Mouse (Mus musculus) midbrain, embryonic 11.5 days (tissue): ENCODE measurements at regions not wholly inside any gene's neighbourhood (a gene's known extent, or its start where the extent isn't known, plus 50 kb on each side); places are given as distances from the start of the nearest gene placed in this dataset.

ENCODE experiments used
- ATAC-seq: fragments of 200-750 bp; cut with Nextera tagmentation; 2 replicates; pipeline ENCODE4 v1.8.0; 2017; ENCODE audit warnings: moderate TSS enrichment, moderate library complexity; ENCODE audit not compliant: low FRiP score
- DNase-seq: peaks from one replicate; pipeline ENCODE4 v3.0.0; 2015; ENCODE audit warnings: low spot score; ENCODE audit errors: missing footprints
- H3K27ac ChIP-seq: fragments of 300-500 bp; sonication (generic); 2 replicates; pipeline ENCODE4 v1.5.1; 2014; ENCODE audit warnings: low read depth, low read length
- H3K27me3 ChIP-seq: fragments of 300-500 bp; sonication (generic); 2 replicates; pipeline ENCODE4 v1.6.1; 2014; ENCODE audit warnings: mild to moderate bottlenecking, low read length, moderate library complexity, mixed read lengths; ENCODE audit not compliant: control insufficient read depth, insufficient read depth
- H3K36me3 ChIP-seq: fragments of 300-500 bp; sonication (generic); 2 replicates; pipeline ENCODE4 v1.6.1; 2014; ENCODE audit warnings: mild to moderate bottlenecking, low read length, moderate library complexity, mixed read lengths; ENCODE audit not compliant: control insufficient read depth, insufficient read depth
- H3K4me1 ChIP-seq: fragments of 300-500 bp; sonication (generic); 2 replicates; pipeline ENCODE4 v1.6.1; 2014; ENCODE audit warnings: low read length; ENCODE audit not compliant: control insufficient read depth, insufficient read depth
- H3K4me2 ChIP-seq: fragments of 300-500 bp; sonication (generic); 2 replicates; pipeline ENCODE4 v1.6.1; 2014; ENCODE audit warnings: mild to moderate bottlenecking, moderate library complexity
- H3K4me3 ChIP-seq: fragments of 300-500 bp; sonication (generic); 2 replicates; pipeline ENCODE4 v1.5.1; 2014; ENCODE audit warnings: low read depth, low read length
- H3K9ac ChIP-seq: fragments of 300-500 bp; sonication (generic); 2 replicates; pipeline ENCODE4 v1.6.1; 2014; ENCODE audit warnings: low read length
- H3K9me3 ChIP-seq: fragments of 300-500 bp; sonication (generic); 2 replicates; pipeline ENCODE4 v1.6.1; 2016; ENCODE audit warnings: low read length; ENCODE audit not compliant: control insufficient read depth
- WGBS: fragments of 180-500 bp; shearing (Covaris S2); extraction: QIAGEN DNeasy Blood & Tissue Kit; methylation state at CpG from one replicate; pipeline ENCODE4 v1.1.7; 2014; 5-methylcytosine and 5-hydroxymethylcytosine counted together

DNA sequence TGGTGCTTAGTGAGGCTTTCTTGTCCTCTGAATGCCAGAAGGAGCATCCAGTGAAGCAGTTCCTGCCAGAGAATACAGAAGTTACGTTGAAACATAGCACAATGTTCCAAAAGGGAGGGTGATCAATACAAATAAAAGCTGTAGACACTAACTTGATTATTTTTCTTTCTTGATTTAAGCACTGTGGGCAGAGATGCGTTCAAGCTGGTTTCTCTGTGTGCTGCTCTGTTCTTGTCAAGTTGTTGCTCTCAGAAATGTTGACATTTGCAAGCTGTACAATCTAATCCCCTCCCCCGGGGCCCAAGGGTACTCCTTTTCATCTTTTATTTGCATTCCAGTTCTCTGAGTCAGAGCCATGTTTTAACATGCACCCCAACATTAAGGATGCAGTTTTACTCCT is 177.7 kb downstream of the Npr3 start:
- Histone ChIP-seq H3K4me3 (no peak overlapping the region), H3K9me3 (no peaks in the 10 kb centered on the region), H3K27ac (no peak overlapping the region), H3K36me3 (no peaks in the 10 kb centered on the region), H3K9ac (no peak overlapping the region), H3K4me2 (no peak overlapping the region), H3K27me3 (no peaks in the 10 kb centered on the region), H3K4me1 (no peaks in the 10 kb centered on the region)
- no peak for DNase-seq
- 53% methylated on average over 3 of the region's 3 CpGs for WGBS
- ATAC-seq: no peak

DNA sequence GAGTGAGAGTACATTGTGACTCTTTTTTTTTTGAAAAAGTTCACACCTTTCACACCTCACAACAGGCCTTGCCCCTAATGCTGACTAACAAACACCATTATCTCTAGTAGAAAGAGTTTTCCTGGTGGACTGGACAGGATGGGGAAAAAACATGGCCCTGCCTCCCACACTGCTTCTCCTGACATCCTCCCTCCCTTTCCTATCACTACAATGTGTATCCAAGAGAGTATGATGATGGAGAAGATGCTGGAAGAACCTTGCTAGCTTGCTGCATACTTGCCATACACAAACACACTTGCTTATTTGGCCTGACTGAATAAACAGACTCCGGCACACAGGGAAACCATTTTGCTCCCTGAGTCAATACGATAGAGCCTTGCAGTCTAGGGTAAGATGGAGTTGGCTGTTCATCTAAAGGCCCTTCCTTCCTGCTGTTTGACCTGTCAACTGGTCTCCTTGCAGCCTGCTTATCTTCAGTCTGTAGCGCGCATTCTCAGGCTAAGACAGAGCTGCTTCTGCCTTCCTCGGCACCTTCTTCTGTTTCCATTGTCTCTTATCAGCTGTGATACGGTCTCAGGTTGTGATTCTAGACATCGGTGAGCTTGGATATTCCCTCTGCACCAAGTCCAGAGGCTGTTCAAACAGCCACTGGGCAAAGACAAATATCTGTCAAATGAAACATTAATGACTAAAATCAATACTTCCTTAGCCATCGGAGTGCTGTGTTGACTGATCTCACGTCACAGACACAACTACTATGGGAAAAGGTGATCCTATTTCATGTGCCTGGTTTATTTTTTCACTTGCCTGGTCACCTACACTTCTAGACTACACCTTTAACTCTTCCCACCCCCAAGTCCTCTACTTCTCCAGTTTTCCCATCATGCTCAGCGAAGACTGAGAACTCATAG is 181.2 kb downstream of the Npr3 start:
- Histone ChIP-seq H3K9ac (no peak overlapping the region), H3K27me3 (no peaks in the 10 kb centered on the region), H3K27ac (no peak overlapping the region), H3K4me1 (no peaks in the 10 kb centered on the region), H3K36me3 (no peaks in the 10 kb centered on the region), H3K4me3 (no peak overlapping the region), H3K9me3 (no peaks in the 10 kb centered on the region), H3K4me2 (no peak overlapping the region)
- WGBS: 85% methylated on average over 10 of the region's 10 CpGs
- DNase-seq (no peak), ATAC-seq (no peak)

DNA sequence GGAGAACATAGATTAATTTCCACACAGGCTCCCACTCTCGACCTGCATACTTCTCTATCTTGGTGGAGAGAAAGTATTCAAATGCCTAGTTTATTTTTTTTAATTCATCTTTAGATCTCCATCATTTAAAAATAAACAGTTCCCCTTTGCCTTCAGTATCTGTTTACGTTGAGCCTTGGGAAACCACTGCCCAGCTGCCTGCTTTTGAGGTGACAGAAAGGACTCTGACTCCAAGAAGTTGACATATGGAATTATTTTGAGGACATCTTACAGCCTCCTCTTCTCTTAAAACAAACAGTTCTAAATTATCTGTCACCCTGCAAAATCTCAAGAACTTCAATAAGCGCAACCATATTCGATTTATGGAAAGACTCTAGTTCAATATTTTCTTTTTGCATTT is 186.4 kb downstream of the Npr3 start:
- Histone ChIP-seq H3K9me3 (no peaks in the 10 kb centered on the region), H3K4me3 (no peak overlapping the region), H3K4me2 (no peak overlapping the region), H3K27me3 (no peaks in the 10 kb centered on the region), H3K9ac (no peak overlapping the region), H3K4me1 (no peaks in the 10 kb centered on the region), H3K36me3 (no peaks in the 10 kb centered on the region), H3K27ac (no peak overlapping the region)
- no peak for ATAC-seq
- 80% methylated on average over 4 of the region's 4 CpGs for WGBS
- no peak for DNase-seq

DNA sequence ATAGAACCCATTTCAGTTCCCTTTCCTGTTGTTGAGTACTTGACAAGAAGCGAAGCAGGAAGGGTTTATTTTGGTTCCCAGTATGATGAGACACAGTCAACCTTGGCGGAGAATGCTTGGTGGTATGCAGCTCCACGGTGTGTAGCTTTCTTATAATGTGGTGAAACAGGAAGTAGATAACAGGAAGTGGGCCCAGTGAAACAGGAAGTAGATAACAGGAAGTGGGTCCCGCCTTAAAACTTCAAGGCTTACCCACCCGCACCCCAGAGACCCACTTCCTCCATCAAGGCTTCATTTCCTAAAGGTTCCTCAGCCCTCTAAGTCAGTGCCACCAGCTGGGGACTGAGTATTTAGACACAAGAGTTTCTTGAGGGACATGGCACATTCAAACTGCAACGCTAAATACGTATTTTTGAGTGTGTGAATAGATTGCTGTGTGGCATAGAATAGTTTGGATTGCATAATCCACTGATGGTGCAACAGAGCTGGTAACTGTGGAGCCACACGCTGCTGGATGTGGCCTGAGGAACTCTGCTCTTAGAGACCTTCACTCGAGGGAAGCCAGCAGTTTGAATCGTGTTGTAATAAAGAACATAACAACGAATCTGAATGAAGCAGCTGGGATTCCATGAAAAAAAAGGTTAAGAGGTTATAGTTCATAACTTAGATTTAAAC is 190.8 kb downstream of the Npr3 start:
- no peak overlapping the region for H3K27ac ChIP-seq
- H3K4me2 ChIP-seq: no peak overlapping the region

DNA sequence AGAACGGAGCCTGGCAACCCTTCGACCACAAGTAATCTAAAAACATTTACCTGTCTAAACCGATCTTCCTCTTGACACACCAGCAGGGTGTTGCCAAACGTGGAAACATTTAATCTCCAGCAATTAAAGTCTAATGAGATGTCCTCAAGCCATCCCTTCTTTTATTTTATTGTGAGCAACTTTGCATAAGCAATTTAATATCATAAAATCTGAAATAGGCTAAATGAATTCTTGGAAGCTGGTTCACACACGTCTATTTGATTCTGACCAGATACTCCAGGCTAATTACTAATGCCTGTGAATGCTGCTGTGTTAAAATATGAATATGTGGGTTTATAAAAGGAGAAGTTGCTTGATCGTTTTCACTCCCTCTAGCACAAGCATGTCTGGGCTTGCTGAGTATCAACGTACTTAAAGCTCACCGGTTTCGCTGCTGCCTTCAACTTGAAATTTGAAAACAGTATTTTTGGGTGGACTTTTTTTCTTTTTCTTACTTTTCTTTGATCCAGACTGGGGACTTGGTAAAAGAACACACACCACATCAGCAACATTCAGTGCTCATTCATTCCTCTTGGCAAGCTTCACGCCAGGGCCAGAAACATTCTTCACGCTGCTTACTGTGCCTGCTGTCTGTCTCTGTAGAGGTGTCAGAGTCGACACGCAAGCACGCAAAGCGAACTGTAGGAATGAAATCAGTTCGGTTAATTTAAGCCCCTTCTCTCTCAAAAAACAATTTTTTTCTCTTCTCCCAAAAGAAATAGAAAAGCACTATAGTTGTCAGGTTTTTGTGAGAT is 194.4 kb downstream of the Npr3 start:
- Histone ChIP-seq H3K9me3 (no peaks in the 10 kb centered on the region), H3K36me3 (no peaks in the 10 kb centered on the region), H3K4me3 (no peak overlapping the region), H3K9ac (no peak overlapping the region), H3K4me1 (no peaks in the 10 kb centered on the region), H3K27ac (no peak overlapping the region), H3K27me3 (no peaks in the 10 kb centered on the region), H3K4me2 (no peak overlapping the region)
- WGBS: 88% methylated on average over 16 of the region's 16 CpGs
- no peak for DNase-seq
- ATAC-seq: no peak

More for the DNA sequence above, 190.8 kb downstream of the Npr3 start:
- H3K27me3 ChIP-seq: no peaks in the 10 kb centered on the region
- WGBS: 93% methylated on average over 11 of the region's 11 CpGs
- no peak overlapping the region for H3K4me3 ChIP-seq
- DNase-seq: no peak
- H3K9me3 ChIP-seq: no peaks in the 10 kb centered on the region
- no peak for ATAC-seq
- no peaks in the 10 kb centered on the region for H3K36me3 ChIP-seq
- no peak overlapping the region for H3K9ac ChIP-seq
- H3K4me1 ChIP-seq: no peaks in the 10 kb centered on the region

DNA sequence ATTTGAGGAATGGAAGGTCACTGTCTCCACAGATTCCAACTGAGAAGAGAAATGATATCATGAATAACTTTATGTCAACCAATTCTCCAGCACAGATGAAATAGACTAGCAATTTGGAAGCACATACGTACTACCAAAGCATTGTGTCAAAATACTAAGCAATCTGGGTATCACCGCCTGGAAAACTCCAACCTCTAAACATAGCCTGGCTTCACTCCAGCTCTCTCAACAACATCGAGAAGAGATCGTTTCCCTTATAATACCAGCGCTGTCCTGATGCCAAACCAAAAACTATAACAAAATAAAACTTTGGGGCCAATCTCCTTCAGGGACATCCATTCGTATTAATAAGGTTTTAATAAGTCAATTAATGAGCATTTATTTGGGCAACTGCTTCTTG is 205.8 kb downstream of the Npr3 start:
- Histone ChIP-seq H3K4me2 (no peak overlapping the region), H3K9me3 (no peaks in the 10 kb centered on the region), H3K4me3 (no peak overlapping the region), H3K27ac (no peak overlapping the region), H3K4me1 (no peaks in the 10 kb centered on the region), H3K27me3 (no peaks in the 10 kb centered on the region), H3K36me3 (no peaks in the 10 kb centered on the region), H3K9ac (no peak overlapping the region)
- 89% methylated on average over 6 of the region's 6 CpGs for WGBS
- ATAC-seq (no peak), DNase-seq (no peak)

- Histone ChIP-seq H3K4me2 (no peak overlapping the region), H3K27me3 (no peaks in the 10 kb centered on the region), H3K36me3 (no peaks in the 10 kb centered on the region), H3K4me1 (no peaks in the 10 kb centered on the region), H3K9me3 (no peaks in the 10 kb centered on the region), H3K27ac (no peak overlapping the region), H3K4me3 (no peak overlapping the region), H3K9ac (no peak overlapping the region)
- DNase-seq: no peak
- no peak for ATAC-seq
- WGBS: 77% methylated on average over 3 of the region's 3 CpGs
These were observed 207.2 kb downstream of the Npr3 start for GRCm38 (mm10) chr15:11699929-11700328.

DNA sequence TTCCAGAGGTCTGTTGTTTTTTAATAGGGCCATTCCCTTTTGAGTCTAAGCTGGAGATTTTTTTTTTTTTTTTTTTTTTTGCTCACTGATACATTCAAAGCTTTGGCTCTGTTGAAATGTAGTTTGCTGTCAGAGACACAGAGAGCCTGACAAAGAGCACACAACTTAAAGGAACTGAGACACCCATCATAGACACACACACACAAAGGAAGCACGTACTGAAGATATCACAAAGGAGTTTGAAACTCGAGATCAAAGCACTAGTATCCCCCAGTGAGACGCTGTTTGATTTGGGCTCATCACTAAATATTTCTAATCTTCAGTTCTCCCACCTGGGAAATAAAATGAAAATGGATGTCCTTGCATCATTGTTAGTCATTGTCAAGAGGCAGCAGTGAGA is 210.0 kb downstream of the Npr3 start:
- WGBS: 46% methylated on average over 3 of the region's 3 CpGs
- Histone ChIP-seq H3K4me3 (no peak overlapping the region), H3K9ac (no peak overlapping the region), H3K4me2 (no peak overlapping the region), H3K27ac (no peak overlapping the region), H3K27me3 (no peaks in the 10 kb centered on the region), H3K36me3 (no peaks in the 10 kb centered on the region), H3K9me3 (no peaks in the 10 kb centered on the region), H3K4me1 (no peaks in the 10 kb centered on the region)
- DNase-seq (no peak), ATAC-seq (no peak)
